Mouse (Mus musculus): ENCODE data around the gene Acot1. TPM values are rescaled to one million over a fixed set of nuclear protein-coding genes. Genes with fewer than 3 reads are reported as not detected.
A peak's percentile ranks its signal among the peaks of the same experiment; 100 is the strongest.
"Not testable (repeated sequence)": the region's sequence is repeated elsewhere in the genome, so short reads cannot be mapped to it uniquely, and the experiment has no call there.

Gene Acot1
- polyA plus RNA-seq, 1 experiment from 2014 or later, result 36.0 TPM

DNA sequence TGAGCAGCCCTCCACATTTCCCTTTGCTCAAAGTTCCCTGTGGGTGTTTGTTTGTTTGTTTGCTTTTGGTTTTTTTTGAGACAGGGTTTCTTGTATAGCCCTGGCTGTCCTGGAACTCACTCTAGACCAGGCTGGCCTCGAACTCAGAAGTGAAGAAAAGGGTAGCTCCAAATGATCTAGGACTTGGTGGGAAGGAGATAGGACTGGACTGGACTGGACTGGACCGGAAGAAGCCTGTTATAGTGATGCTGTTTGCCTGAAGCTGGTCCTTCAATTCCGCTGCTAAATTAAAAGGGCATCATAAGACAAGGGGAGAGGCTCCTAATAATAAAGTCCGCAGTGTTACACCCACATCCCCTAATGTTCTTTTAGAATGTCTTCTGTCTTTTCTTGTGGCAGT, 20.8 kb upstream of the Acot1 start:
- H3K36me3 ChIP-seq (replicated peaks; ENCODE audit: control insufficient read depth, insufficient read depth, low read depth, low read length), result no peaks in the 10 kb centered on the region
- 71% methylated on average over 4 of the region's 4 CpGs for WGBS
- H3K4me2 ChIP-seq (ENCODE audit: low read depth, low read length), result peak overlapping the region; percentile 54
- H3K27ac ChIP-seq (replicated peaks; ENCODE audit: low read depth, low read length), result no peak overlapping the region
- H3K9me3 ChIP-seq (replicated peaks; ENCODE audit: control insufficient read depth, low read length), result no peaks in the 10 kb centered on the region
- H3K4me1 ChIP-seq (ENCODE audit: control insufficient read depth, insufficient read depth, low read length), result no peaks in the 10 kb centered on the region
- peak overlapping the region; percentile 62 for H3K4me3 ChIP-seq (ENCODE audit: low read depth, low read length)
- H3K9ac ChIP-seq (replicated peaks; ENCODE audit: low read length), result peak overlapping the region; percentile 82
- ATAC-seq (replicated peaks; ENCODE audit: insufficient number of reproducible peaks, low FRiP score, low TSS enrichment, low read depth) (0 out of 2 replicates have a peak, but pooled peaks have one; percentile 2), DNase-seq (ENCODE audit: low spot score) (no peak)
- no peaks in the 10 kb centered on the region for H3K27me3 ChIP-seq (ENCODE audit: control insufficient read depth, insufficient read depth, low read length)

DNA sequence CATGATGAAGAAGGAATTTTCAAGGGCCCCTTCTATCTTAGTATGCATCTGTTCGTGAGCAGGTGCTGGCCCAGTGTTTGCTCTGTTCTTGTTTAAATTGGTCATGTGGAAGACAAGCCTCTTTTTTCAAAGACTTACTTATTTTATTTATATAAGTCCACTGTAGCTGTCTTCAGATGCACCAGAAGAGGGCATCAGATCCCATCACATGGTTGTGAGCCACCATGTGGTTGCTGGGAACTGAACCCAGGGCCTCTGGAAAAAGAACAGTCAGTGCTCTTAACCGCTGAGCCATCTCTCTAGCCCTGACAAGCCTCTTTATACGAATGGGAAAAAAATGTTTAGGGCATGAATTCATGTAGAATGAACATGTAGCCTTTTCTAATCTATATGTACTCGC, 19.9 kb upstream of the Acot1 start:
- H3K4me1 ChIP-seq (ENCODE audit: control insufficient read depth, insufficient read depth, low read length), result no peaks in the 10 kb centered on the region
- ATAC-seq (replicated peaks; ENCODE audit: insufficient number of reproducible peaks, low FRiP score, low TSS enrichment, low read depth) (no peak), DNase-seq (ENCODE audit: low spot score) (no peak)
- H3K9ac ChIP-seq (replicated peaks; ENCODE audit: low read length), result no peak overlapping the region
- no peaks in the 10 kb centered on the region for H3K27me3 ChIP-seq (ENCODE audit: control insufficient read depth, insufficient read depth, low read length)
- H3K27ac ChIP-seq (replicated peaks; ENCODE audit: low read depth, low read length), result no peak overlapping the region
- no peak overlapping the region for H3K4me2 ChIP-seq (ENCODE audit: low read depth, low read length)
- 93% methylated on average over 4 of the region's 4 CpGs for WGBS
- H3K36me3 ChIP-seq (replicated peaks; ENCODE audit: control insufficient read depth, insufficient read depth, low read depth, low read length), result no peaks in the 10 kb centered on the region
- no peak overlapping the region for H3K4me3 ChIP-seq (ENCODE audit: low read depth, low read length)
- H3K9me3 ChIP-seq (replicated peaks; ENCODE audit: control insufficient read depth, low read length), result no peaks in the 10 kb centered on the region

DNA sequence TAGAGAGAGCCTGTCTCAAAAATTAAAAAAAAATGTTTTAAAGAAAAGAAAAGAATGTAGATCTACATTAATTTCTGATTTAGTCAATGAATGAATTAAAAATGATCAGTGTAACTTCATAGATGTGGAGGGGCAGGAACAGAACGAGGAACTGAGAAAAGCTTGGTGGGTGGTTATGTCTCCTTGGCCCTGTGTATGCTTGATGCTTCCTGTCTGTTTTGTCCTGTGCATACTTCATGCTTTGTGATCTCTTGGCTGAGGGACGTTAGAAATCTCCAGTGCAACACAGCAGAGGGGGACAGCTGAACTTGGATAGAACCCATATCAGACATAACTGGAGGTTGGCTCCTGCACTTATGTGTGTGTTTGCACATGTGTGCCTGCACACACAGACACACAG, 12.1 kb upstream of the Acot1 start:
- 72% methylated on average over 2 of the region's 2 CpGs for WGBS
- ATAC-seq (replicated peaks; ENCODE audit: insufficient number of reproducible peaks, low FRiP score, low TSS enrichment, low read depth), result no peak
- H3K27ac ChIP-seq (replicated peaks; ENCODE audit: low read depth, low read length), result no peak overlapping the region

DNA sequence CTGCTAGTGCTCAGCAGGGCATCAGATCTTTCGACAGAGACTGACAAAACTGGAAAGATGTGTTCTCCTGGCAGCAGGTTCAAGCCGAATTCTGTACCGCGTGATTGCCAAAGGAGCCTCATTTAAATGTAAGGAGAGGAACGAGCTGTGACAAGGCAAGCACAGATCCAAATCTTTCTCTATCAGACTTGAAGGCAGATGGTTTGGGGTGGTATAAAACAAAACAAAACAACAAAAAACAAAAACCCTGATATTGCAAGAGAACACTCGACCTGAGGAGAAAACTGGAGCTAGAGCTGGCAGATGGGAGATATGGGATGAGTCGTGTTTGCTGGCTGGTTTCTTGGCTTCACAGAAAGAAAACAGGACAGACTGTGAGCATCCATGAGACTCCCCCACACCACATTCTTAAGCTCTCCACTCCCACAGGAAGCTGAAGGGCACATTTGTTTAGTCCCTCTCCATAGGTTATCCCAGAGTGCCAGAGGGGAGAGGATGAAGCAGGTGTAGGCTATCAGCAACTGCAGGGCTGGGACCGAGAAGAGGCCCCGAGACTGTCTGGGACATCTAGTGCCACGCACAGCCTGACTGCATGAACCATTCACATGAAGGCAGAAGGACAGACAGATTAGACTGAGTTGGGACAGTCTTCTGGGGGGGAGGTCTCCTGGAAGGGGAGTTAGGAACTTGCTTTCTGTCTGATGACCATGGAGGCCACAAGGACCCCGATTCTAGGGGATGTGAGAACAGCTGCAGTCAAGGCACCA, 10.8 kb upstream of the Acot1 start:
- no peaks in the 10 kb centered on the region for H3K27me3 ChIP-seq (ENCODE audit: control insufficient read depth, insufficient read depth, low read length)
- DNase-seq (ENCODE audit: low spot score), result no peak
- WGBS, result 65% methylated on average over 11 of the region's 11 CpGs
- H3K4me1 ChIP-seq (ENCODE audit: control insufficient read depth, insufficient read depth, low read length), result no peaks in the 10 kb centered on the region; the same call in 1 of the 2 replicates
- H3K9me3 ChIP-seq (replicated peaks; ENCODE audit: control insufficient read depth, low read length), result no peaks in the 10 kb centered on the region
- H3K4me3 ChIP-seq (ENCODE audit: low read depth, low read length), result no peak overlapping the region
- no peak overlapping the region for H3K27ac ChIP-seq (replicated peaks; ENCODE audit: low read depth, low read length)
- no peaks in the 10 kb centered on the region for H3K36me3 ChIP-seq (replicated peaks; ENCODE audit: control insufficient read depth, insufficient read depth, low read depth, low read length)
- H3K4me2 ChIP-seq (ENCODE audit: low read depth, low read length), result no peak overlapping the region
- no peak overlapping the region for H3K9ac ChIP-seq (replicated peaks; ENCODE audit: low read length)
- ATAC-seq (replicated peaks; ENCODE audit: insufficient number of reproducible peaks, low FRiP score, low TSS enrichment, low read depth), result no peak

More for the DNA sequence above, 12.1 kb upstream of the Acot1 start:
- no peaks in the 10 kb centered on the region for H3K36me3 ChIP-seq (replicated peaks; ENCODE audit: control insufficient read depth, insufficient read depth, low read depth, low read length)
- H3K27me3 ChIP-seq (ENCODE audit: control insufficient read depth, insufficient read depth, low read length), result no peaks in the 10 kb centered on the region
- H3K9ac ChIP-seq (replicated peaks; ENCODE audit: low read length), result no peak overlapping the region
- DNase-seq (ENCODE audit: low spot score), result no peak
- no peak overlapping the region for H3K4me3 ChIP-seq (ENCODE audit: low read depth, low read length)
- no peak overlapping the region for H3K4me2 ChIP-seq (ENCODE audit: low read depth, low read length)
- H3K4me1 ChIP-seq (ENCODE audit: control insufficient read depth, insufficient read depth, low read length), result no peaks in the 10 kb centered on the region; the same call in 1 of the 2 replicates
- no peaks in the 10 kb centered on the region for H3K9me3 ChIP-seq (replicated peaks; ENCODE audit: control insufficient read depth, low read length)

DNA sequence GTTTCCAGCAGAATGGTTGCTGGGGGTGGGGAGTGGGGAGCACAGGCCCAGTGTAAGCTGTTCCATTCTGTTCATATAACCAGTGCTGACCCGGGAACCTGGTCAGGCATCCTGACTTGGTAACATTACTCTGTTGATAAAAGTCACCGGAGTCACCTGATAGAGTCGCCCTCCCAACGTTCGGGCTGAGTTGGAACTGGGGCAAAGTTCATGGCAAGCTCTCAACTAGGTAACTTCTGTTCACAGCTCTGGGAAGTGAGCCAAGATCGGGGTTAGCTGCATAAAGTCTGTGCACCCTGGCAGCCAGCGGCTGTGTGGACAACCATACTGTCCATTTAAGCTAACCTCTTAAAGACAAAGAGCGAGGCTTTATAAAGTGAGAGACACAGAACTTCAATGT, 10.1 kb upstream of the Acot1 start:
- not testable (repeated sequence) for H3K27ac ChIP-seq (replicated peaks; ENCODE audit: low read depth, low read length); H3K36me3 ChIP-seq (replicated peaks; ENCODE audit: control insufficient read depth, insufficient read depth, low read depth, low read length); H3K27me3 ChIP-seq (ENCODE audit: control insufficient read depth, insufficient read depth, low read length); H3K9ac ChIP-seq (replicated peaks; ENCODE audit: low read length); H3K4me1 ChIP-seq (ENCODE audit: control insufficient read depth, insufficient read depth, low read length); H3K4me3 ChIP-seq (ENCODE audit: low read depth, low read length); H3K4me2 ChIP-seq (ENCODE audit: low read depth, low read length); H3K9me3 ChIP-seq (replicated peaks; ENCODE audit: control insufficient read depth, low read length); ATAC-seq (replicated peaks; ENCODE audit: insufficient number of reproducible peaks, low FRiP score, low TSS enrichment, low read depth); DNase-seq (ENCODE audit: low spot score)
- 82% methylated on average over 8 of the region's 8 CpGs for WGBS

DNA sequence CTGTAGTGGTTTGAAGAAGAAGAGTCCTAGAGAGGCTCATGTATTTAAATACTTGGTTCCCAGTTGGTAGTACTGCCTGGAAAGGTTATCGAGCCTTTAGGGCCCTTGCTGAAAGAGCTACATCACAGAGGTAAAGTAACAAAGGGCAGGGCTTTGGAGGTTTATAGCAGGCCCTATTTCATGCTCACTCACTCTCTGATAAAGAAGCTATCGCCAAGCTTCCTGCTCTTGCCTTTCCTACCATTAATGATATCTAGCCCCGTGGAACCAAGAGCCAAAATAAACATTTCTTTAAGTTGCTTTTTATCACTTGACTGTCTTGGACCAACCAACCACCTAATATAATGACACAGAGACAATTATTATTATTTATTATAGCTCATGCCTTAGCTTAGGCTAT, 8.9 kb upstream of the Acot1 start:
- Histone ChIP-seq H3K4me3 (ENCODE audit: low read depth, low read length) (no peak overlapping the region), H3K9ac (replicated peaks; ENCODE audit: low read length) (no peak overlapping the region), H3K27me3 (ENCODE audit: control insufficient read depth, insufficient read depth, low read length) (no peaks in the 10 kb centered on the region), H3K4me1 (ENCODE audit: control insufficient read depth, insufficient read depth, low read length) (no peaks in the 10 kb centered on the region; the same call in 1 of the 2 replicates), H3K9me3 (replicated peaks; ENCODE audit: control insufficient read depth, low read length) (no peaks in the 10 kb centered on the region), H3K4me2 (ENCODE audit: low read depth, low read length) (no peak overlapping the region), H3K27ac (replicated peaks; ENCODE audit: low read depth, low read length) (no peak overlapping the region), H3K36me3 (replicated peaks; ENCODE audit: control insufficient read depth, insufficient read depth, low read depth, low read length) (no peaks in the 10 kb centered on the region)
- 91% methylated on average over 3 of the region's 3 CpGs for WGBS
- ATAC-seq (replicated peaks; ENCODE audit: insufficient number of reproducible peaks, low FRiP score, low TSS enrichment, low read depth), result no peak
- DNase-seq (ENCODE audit: low spot score), result no peak

DNA sequence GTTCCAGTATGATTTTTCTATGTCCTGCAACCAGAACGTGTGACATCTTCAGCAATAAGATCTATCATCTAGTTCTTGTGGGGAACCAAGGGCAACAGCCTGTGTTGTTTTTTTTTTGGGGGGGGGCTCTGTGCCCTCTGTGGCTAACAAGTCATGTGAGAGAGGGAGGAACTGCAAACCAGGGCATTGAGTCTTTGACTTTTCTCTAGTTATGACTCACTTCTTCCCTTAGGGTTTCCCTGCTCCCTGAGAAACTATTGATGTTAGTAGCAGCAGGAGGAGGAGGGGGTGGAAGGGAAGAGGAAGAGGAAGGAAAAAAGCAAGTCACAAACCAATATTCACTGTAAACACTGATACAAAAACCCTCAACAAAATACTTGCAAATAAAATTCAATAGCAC, 5.4 kb upstream of the Acot1 start:
- H3K36me3 ChIP-seq (replicated peaks; ENCODE audit: control insufficient read depth, insufficient read depth, low read depth, low read length), result no peaks in the 10 kb centered on the region
- no peaks in the 10 kb centered on the region for H3K9me3 ChIP-seq (replicated peaks; ENCODE audit: control insufficient read depth, low read length)
- no peak for ATAC-seq (replicated peaks; ENCODE audit: insufficient number of reproducible peaks, low FRiP score, low TSS enrichment, low read depth)
- H3K4me1 ChIP-seq (ENCODE audit: control insufficient read depth, insufficient read depth, low read length), result no peaks in the 10 kb centered on the region
- no peak overlapping the region for H3K4me2 ChIP-seq (ENCODE audit: low read depth, low read length)
- no peak overlapping the region for H3K9ac ChIP-seq (replicated peaks; ENCODE audit: low read length)
- no peak for DNase-seq (ENCODE audit: low spot score)
- no peaks in the 10 kb centered on the region for H3K27me3 ChIP-seq (ENCODE audit: control insufficient read depth, insufficient read depth, low read length)
- no peak overlapping the region for H3K27ac ChIP-seq (replicated peaks; ENCODE audit: low read depth, low read length)
- H3K4me3 ChIP-seq (ENCODE audit: low read depth, low read length), result no peak overlapping the region
- WGBS, result 97% methylated on average over 1 of the region's 1 CpGs

DNA sequence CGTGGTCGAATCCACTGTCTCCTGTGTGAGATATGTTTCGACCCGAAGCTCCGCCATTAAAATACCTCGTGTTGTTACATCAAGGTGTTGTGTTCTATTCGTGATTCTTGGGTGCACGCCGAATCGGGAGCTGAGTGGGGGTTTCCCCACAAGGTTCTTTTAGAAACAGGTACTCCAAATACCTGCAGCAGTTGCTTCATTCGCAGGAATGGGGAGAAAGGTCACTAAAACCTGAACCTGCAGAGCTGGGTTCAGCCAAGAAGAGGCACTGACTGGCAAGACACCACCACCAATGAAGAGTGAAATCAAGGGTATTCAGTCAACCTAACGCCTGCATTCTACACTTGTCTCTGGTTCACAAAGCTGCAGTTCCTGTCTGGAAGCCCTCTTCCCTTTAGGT, 1.0 kb upstream of the Acot1 start:
- Histone ChIP-seq H3K36me3 (replicated peaks; ENCODE audit: control insufficient read depth, insufficient read depth, low read depth, low read length) (no peaks in the 10 kb centered on the region), H3K4me3 (ENCODE audit: low read depth, low read length) (no peak overlapping the region), H3K4me2 (ENCODE audit: low read depth, low read length) (no peak overlapping the region), H3K9ac (replicated peaks; ENCODE audit: low read length) (no peak overlapping the region; the same call in 1 of the 2 replicates), H3K4me1 (ENCODE audit: control insufficient read depth, insufficient read depth, low read length) (no peaks in the 10 kb centered on the region), H3K9me3 (replicated peaks; ENCODE audit: control insufficient read depth, low read length) (no peaks in the 10 kb centered on the region), H3K27me3 (ENCODE audit: control insufficient read depth, insufficient read depth, low read length) (no peaks in the 10 kb centered on the region), H3K27ac (replicated peaks; ENCODE audit: low read depth, low read length) (no peak overlapping the region)
- WGBS, result 90% methylated on average over 11 of the region's 12 CpGs
- DNase-seq (ENCODE audit: low spot score) (no peak), ATAC-seq (replicated peaks; ENCODE audit: insufficient number of reproducible peaks, low FRiP score, low TSS enrichment, low read depth) (no peak)
